Mouse (Mus musculus) retina, embryonic 14.5 days (tissue): ENCODE data around the gene Tnik.
A peak's percentile ranks its signal among the peaks of the same experiment; 100 is the strongest.

ENCODE experiments used
- DNase-seq: peaks from one replicate; pipeline ENCODE4 v3.0.0-alpha.2; 2015; ENCODE audit warnings: low spot score

The Tnik gene

DNA sequence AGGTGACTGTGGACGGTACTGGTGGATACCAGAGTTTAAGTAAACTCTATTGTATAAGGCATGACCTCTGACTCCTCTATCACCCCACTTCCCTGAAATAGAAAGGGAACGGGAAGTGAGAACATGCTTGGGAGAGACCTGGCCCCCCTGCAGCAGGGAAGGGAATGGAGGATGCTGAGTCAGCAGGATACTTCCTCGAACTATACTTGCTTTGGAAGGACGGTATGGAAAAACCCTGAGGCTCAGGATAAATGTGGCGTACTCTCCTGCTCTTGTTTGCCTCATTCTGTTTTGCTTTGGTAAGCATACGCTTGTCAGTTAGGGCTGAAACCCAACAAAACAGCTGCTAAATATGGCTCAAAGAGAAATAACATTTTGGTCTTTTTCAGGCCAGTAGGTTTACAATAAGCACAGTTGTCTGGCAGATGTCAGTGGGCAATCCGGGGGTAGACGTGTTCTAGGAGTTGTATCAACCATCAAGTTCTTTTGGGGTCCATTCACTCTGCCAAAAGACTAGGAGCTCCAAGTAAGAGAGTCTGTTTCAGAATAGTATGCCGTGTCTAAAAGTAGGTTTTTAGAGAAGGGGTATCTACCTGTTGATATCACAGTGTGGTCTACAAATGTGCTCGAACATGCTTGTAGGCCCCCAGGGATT is 87.3 kb downstream of the Tnik start:
- no peak for DNase-seq

DNA sequence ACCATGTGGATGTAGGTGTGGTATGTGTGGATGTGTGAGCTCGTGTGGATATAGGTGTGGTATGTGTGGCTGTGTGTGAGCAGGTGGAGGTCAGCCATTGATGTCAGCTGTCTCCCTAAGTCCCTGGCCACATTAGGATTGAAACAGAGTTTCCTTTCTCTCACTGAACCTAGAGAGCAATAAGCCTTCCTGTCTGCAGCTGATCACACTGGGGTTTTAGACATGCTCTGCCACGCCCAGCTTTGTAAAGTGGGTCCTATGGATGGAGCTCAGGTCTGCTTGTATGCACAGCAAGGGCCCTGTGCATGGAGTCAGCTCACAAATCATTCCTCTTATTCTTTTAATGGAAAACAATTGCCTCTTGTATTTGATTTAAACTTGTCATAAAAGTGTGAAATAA is 95.4 kb downstream of the Tnik start:
- DNase-seq = no peak

DNA sequence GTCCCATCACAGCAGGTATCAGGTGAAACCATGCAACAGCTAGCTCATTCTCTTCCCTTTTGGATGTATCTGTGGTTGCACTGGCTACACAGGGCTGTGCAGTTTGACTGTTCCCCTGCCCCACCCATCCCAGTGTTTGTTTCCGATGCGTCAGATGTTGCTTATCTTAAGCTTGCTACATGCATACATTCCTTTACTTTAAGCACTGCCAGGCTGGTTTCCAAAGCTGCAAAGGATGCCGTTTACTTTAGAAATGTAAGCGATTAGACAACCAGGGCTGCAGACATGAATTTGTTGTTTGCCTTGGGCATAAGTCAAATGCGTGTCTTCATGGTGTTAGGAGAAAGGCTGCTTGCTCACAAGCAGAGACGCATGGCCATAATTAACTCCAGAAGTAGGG is 96.1 kb downstream of the Tnik start:
- no peak for DNase-seq

DNA sequence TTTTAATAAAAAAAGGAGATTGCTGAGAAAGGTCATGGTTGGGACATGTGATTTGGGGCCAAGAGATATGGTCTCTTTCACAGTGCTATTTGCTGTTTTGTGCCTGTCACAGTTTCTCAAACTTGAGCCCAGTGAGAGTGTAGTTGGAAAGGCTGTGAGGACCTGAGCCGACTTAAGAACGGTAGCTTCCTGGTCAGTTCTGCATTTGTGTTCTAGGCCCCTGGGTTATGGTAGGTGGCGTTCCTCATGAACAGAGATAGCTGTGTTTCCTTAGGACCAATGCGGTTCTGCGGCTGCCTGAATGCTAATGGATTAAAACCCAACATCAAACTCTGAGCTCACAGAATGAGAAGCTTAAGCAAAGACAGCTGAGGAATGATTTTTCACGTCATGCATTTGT is 98.0 kb downstream of the Tnik start:
- DNase-seq = no peak

DNA sequence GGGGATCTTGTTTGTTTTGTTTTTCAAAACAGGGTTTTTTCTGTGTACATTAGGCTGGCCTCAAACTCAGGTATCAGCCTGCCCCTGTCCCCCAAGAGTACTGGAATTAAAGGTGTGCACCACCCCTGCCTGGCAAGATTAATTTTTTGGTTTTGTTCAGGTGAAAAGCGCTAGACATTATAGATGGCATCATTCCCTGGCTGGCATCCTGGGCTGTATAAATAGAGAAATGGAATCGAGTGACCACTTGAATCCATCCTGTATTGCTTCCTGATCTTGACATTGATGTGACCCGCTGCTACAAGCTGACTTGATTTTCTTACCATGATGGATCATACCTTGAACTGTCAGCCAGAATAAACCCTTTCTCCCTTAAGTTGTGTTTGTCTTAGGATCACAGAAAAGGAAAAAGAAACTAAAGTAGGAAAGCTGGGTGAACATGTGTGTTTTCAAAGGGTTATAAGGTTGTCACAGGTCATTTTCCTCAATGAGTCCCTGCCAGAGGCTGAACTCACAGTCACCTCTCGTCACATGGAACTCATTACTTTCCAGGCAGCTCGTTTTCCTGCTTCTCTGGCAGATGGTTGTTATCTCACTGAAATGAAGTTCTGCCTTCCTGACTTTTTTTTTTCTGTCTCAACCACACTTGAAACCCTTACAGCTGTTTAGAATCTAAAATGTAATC is 100.6 kb downstream of the Tnik start:
- no peak for DNase-seq

DNA sequence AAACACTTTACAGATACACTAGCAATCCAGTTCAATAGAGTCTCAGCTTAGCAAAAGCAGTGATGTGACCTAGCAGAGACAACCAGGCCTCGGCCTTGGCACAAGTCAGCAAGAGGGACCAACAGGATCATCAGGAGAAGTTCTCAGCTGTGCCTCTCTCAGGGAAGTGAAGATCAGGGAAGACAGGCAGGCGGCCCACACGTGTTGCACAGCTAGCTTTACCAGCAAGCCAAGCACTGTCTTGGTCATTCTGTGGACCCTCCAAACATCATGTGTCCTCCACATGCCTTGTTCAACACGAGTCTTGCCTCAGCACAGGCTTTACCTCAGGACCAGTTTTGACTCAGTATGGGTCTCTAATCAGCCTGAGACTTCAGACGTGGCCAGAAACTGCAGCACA is 105.7 kb downstream of the Tnik start:
- DNase-seq = no peak

DNA sequence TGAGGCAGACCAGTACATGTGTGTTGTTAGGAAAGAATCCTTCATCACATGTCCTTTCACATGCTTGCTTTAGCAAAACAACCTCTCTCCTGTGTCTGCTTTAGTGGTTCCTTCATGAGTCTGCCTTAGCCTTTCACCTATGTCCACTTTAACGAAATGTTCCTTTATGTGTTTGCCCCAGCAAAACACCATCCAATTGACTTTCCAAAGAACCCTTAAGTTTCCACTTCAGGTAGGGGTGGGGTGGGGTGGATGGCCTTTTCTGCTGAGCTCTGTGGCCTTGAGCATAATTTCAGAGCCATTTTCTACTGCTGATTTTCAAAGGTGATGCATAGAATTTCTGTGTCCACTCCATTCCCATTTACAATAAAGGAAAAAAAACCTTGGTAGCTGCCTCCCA is 106.3 kb downstream of the Tnik start:
- DNase-seq = no peak

DNA sequence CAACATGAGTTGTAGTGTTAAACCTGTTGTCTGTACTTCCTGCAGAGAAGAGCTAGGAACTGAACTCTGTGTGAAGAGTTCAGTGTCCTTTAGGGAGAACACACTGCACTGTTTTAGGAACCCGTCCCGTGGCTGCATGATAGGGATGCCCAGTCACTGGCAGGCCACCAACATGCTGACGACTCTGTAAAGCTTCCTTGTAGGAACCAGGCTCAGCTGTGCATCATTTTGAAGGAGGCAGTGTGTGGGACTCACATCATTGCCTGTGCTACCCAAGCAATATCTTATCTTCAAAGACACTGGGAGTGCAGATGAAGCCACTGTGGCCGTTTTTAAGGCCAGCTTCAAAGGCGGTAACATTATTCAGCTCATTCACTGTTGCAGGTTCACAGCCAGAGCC is 106.7 kb downstream of the Tnik start:
- no peak for DNase-seq

DNA sequence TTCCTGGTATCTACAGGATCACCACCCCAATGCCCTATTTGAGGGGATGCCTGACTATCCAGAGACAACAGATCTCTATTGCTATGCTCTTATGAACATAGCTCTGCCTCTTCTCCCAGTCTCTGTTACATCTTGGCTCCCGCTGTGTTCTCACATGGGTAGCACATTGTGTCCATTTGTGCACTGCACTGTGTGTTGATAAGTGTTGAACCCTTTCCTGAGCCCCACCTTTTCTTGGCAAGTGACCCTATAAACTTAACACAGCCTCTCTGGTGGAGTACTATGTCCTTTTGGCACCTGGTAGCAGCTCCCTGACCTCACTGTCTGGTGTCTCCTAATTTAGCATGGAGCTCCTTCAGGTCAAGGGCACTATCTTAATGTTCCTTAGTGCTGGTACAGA is 108.6 kb downstream of the Tnik start:
- DNase-seq = no peak

DNA sequence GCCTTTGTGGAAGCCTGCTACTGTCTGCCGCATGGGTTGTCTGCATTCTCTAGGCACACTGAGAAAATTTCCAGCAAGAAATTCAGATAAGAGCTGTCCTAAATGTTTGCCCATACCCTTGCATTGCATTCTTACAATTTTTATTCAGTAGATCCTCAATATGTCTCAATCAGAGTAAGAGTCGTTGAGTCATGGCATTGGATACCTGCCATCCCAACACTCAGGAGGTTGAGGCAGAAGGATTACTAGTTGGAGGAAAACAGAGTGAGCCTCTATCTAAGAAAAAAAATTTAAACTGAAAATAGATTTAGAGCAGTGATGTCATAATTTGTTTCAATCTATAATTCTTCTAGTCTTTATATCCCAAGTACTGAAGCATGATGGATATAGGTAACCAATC is 109.4 kb downstream of the Tnik start:
- DNase-seq = no peak

DNA sequence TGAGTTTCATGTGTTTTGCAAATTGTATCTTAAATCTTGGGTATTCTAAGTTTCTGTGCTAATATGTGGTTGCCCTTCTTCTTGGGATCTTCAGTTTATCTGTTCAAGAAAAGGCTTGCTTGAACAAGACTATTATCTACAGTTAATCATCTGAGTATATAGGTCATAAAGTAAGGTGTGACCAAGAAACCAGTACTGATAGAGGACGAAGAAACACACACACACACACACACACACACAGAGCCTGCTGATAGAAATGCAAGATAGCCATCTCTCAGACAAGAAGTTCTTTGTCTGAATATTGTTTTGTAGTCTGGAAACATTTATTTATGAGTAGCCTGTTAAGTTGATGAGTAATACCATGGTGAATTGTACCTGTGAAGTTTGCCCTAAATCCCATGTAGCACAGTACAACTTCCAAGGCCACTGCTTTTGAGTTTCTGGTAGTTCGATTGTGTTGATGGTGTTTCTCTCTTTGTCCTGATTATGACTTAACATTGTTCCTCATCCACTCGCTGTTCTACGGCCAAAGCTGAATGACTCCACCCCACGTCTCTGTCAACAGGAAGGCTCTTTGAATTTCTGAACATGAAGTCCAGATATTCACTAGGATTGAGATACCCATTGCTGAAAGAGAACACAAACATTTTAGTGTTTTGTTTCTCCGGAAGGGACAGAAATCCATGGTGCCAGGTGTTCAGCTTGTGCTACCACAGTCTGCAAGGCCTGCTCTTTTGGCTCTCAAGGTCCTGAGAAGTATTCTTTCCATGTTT is 111.9 kb downstream of the Tnik start:
- no peak for DNase-seq

DNA sequence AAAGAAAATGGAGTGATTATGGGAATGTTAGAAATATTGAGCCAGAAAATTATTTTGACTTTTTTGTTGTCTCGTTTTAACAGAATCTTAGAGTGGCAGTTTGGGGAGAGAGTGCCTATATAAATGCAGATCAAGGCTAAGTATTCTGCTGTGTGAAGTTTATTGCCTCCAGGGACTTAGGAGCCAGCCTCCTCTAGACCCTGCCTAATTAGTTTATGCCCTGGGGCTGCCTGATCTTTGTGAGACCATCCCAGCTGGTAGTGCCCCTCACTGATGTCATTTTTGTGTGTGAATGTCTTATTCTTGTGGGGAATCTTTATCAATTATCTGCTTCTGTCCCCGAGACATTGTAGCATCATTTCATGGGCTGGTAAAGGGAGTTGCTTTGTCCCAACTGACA is 117.2 kb downstream of the Tnik start:
- DNase-seq = peak; percentile 51

DNA sequence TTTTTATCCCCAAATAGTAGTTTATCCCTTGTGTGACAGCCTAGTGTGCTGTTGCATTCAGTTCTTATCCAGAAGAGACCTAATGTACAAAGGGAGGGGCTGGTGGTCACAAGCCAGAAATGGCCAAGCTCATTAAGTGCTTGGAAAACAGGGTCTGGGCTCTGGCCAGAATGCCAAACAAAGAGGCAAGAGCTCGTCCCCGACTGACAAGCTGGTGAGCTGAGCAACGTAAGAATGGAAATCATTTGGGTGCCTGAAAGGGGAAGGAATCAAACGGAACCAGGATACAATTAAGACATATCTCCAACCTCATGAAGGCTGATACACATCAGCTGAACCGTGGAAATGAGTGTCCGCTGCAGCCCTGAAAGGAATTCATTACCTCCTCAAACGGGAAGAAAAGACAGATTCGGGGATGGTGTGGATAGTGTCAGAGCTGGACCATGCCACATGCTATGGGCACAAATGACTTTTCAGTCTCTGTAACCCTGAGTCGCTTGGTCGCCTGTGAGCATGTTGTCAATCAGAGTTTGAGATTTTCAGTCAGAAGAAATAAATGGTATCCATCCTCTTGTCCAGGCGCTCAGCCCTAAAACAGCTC is 120.6 kb downstream of the Tnik start:
- DNase-seq = peak; percentile 13

DNA sequence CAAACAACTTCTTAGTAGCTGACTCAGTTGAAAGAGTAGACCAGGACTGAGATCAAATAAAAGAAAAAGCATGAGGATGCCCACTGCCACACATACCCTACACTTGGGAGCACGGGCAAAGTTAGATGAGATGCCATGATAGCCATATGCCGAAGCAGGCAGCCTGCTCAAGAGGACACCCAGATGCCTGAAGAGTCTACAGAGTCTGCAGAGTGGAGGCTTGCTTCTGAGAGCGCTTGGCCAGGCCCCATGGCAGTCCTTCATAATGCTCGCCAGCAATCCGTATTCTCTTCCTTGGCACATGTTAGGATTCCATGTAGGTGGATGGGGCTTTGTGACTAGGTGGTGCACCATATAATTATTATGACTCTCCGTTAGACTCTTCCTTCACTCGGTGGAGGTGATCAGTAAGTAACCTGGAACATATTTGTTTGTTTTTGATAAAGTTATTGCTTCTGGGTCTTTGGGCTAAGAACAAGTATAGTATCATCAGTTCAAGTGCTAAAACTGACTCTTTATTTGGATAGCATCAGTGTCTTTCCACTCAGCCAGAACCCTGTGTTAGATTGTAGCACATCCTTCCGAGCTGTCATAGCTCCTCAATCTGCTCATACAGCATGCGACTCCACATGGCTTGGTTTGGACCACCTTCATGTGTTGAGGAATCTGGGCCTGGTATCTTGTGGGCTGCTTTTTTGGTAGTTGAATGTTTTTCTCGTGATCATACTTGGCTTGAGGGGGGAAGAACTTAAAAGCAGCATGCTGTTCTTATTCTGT is 122.4 kb downstream of the Tnik start:
- DNase-seq = no peak

DNA sequence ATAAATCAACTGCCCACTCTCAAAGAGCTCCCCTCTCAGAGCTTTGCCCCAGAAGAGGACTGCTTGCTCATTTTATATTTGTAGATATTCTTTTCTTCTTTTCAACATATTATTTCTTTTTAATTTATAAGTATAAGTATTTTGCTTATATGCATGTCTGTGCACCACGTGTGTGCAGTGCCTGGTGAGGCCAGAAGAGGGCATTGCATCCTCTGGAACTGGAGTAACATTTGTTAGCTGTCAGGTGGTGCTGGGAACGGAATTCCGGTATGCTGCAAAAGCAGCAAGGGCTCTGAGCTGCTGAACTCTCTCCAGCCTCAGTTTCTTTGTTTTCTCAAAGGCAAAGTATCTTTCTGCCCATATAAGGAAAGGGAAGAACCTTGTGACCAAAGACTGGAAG is 125.5 kb downstream of the Tnik start:
- DNase-seq = no peak

DNA sequence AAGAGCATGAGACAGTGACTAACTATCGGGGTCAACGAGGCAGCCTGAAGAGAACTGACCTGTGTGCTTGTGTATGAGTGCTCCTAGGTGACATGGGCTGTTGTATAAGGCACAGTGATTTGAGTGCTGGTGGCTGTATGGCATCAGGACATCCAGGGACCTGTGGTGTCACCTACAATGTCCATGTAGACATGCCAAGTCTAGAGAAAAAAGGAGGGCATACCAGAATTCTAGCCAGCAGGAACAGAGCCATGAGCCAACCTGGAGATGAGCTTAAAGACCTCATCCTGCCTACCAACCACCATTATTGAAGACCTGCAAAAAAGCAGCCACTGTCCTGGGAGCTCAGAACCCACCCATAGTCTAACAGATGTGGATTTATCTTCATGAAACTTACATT is 127.2 kb downstream of the Tnik start:
- no peak for DNase-seq

DNA sequence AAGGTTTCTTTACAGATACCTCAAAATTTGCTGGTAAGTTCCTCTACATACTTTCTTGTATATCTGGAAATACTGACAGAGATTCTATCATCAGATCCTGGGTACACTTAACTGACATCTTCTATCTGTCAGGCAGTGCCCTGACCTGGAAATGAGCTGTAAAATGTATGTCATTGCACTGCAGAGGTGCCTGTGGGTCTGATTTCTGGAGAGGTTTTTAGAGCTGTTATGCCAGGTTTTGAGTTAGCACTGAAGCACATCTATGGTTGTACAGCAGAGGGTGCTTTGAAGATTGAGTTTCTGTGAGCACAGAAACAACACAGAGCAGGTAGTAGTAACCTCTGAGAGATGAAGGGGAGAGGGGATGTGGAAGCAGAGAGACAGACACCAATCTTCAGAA is 129.5 kb downstream of the Tnik start:
- DNase-seq = peak; percentile 52

DNA sequence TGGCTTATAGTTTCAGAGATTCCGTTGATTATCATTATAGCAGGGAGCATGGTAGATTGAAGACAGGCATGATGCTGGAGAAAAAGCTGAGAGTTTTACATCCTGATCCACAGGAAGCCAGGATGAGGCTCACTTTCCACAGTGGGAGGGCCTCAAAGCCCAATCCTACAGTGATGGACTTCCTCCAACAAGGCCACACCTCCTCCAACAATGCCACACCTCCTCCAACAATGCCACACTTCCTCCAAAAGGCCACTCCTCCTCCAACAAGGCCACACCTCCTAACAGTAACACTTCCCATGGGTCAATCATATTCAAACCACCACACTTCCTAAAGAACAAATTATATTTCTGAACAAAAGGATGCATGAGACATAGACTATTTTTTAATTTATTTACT is 135.8 kb downstream of the Tnik start:
- DNase-seq = no peak

DNA sequence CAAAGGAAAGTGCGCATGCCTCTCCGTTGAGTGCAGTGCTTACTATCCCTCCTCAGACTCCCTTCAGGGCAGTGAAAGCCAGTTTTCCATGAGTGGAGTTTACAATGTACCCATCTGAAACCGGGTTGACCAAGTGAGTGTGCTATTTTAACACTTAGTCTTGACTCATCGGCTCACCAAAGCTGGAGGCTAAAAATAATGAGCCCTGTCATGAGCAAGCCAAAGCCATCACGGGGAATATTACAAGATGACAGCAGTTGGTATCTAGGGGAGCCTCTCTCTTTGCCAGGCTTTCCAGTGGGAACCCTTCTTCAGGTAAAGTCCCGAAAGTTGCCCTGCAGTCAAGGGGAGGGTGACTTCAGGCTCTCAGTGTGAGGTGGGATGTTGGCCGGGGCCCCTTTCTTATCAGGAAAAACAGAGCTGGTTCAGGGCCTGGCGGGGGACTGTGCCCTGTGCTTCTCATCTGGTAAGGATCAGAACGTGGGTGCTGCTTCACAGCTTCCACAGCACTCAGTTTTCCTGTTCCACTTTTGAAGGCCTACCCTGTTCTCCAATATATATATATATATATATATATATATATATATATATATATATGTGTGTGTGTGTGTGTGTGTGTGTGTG is 136.7 kb downstream of the Tnik start:
- no peak for DNase-seq

DNA sequence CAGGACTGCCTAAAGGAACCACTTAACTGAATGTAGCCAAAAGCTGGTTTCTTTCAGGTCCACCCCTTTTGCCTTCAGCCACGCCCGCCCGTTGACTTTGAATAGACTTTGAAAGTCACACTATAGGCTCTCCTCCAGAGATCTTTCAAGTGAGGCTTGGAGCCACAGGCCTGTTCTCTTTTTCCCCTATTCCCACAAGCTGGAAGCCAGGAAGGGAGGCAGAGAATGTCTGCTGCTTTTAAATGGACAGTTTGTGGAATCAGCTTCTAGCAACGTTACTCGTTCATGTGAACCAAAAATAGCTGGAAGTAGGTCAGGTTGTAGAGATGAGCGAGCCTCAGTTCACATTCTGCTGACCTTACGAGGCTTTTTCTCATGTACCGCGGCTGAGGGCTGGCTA is 138.3 kb downstream of the Tnik start:
- peak; percentile 42 for DNase-seq

DNA sequence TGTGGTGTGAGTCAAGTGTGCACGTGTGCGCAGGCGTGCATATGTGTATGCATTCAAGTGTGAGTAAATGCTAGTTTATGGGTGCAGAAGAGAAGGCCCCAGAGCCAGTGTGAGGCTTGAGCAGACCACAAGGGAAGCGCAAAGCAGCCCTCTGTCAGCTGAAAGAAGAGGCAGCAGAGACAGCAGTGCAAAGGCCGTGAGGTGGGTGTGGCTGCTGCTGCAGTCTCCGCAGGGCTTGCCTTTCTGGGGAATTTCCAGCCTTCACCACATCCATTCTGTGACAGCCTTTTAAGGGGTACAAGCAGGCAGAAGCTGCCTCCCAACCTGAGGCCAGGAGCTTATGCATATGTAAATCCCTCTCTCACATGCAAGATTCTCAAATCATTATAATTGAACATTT is 139.2 kb downstream of the Tnik start:
- DNase-seq = no peak

DNA sequence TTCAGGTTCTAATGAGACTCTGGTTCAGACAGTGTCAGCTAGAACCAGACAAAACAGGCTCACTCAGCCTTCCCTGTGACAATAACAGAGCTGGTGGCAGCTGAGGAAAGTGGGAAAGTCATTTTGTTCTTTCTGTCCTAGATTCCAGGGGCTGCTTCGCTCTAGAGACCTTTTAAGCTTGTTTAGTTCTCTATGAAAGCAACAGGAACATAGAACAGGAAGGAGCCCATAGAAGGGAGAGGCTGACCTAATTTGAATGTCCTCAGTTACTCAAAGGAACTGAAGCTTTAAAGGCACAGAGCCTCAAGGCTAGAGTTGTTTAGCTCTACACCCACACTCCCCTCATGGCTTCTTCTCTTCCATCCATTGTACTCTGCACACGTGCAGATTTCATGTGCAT is 142.4 kb downstream of the Tnik start:
- DNase-seq = peak; percentile 45
